Mouse (Mus musculus): Measurements from ENCODE around the gene Sncg. TPM values are rescaled to one million over a fixed set of nuclear protein-coding genes. Genes with fewer than 3 reads are reported as not detected.

Sncg gene
- polyA plus RNA-seq, 1 experiment from 2014 or later: 136 TPM

DNA sequence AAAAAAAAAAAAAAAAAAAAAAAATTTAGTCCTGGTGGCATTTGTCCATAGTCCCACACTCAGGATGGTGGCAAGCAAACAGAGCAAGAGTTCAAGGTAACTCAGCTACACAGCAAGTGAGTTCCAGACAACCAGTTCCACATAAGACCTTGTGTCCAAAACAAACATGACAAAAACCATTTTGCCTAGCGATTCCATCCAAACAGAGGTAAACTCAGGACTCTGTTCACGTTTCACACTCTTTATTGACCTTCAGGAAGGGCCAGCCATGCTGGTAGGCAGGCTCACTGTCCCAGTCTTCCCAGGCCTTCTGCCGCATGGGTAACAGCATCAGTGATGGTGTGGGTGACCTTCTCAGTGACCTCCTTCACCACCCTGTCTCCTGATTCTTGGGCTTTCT is 22.9 kb downstream of the Sncg start:
- no peak overlapping the region for H3K4me2 ChIP-seq (replicated peaks)
- H3K27me3 ChIP-seq: no peaks in the 10 kb centered on the region
- H3K4me3 ChIP-seq: no peak overlapping the region
- H3K4me1 ChIP-seq: no peaks in the 10 kb centered on the region
- no peak overlapping the region for H3K9ac ChIP-seq
- no peaks in the 10 kb centered on the region for H3K9me3 ChIP-seq (replicated peaks)
- H3K27ac ChIP-seq: no peak overlapping the region
- ATAC-seq (ENCODE audit: low FRiP score): no peak
- H3K36me3 ChIP-seq: no peaks in the 10 kb centered on the region
- 58% methylated on average over 3 of the region's 3 CpGs for WGBS

DNA sequence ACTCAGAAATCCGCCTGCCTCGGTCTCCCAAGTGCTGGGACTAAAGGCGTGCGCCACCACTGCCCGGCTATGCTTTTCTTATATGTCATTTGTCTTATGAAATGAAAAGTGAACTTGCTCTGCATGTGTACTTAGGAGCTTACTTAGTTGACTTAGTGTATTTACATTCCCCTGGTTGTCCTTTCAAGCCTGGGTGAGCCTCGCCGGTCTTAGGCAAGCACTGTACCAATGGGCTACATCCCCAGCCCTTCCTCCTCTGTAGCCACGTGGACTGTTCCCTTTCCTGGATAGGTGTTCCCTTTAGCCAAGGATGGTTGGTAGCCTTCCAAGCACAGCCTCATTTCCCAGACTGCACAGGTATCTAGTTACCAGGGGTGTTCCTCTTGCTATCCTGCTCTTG is 25.6 kb downstream of the Sncg start:
- Histone ChIP-seq H3K4me2 (replicated peaks) (no peak overlapping the region), H3K9me3 (replicated peaks) (no peaks in the 10 kb centered on the region), H3K27ac (no peak overlapping the region), H3K36me3 (peaks cover 3% of the 10 kb centered on the region), H3K9ac (no peak overlapping the region), H3K4me3 (no peak overlapping the region), H3K4me1 (no peaks in the 10 kb centered on the region), H3K27me3 (no peaks in the 10 kb centered on the region)
- no peak for ATAC-seq (ENCODE audit: low FRiP score)
- 88% methylated on average over 8 of the region's 8 CpGs for WGBS

GRCm38 (mm10) chr14:34348301-34348700 is 26.3 kb downstream of the Sncg start:
- no peaks in the 10 kb centered on the region for H3K4me1 ChIP-seq
- H3K4me3 ChIP-seq: no peak overlapping the region
- H3K9ac ChIP-seq: no peak overlapping the region
- no peak overlapping the region for H3K4me2 ChIP-seq (replicated peaks)
- WGBS: 85% methylated on average over 7 of the region's 7 CpGs
- no peak for ATAC-seq (ENCODE audit: low FRiP score)
- H3K27me3 ChIP-seq: no peaks in the 10 kb centered on the region
- H3K9me3 ChIP-seq (replicated peaks): no peaks in the 10 kb centered on the region
- H3K27ac ChIP-seq: no peak overlapping the region
- H3K36me3 ChIP-seq: peaks cover 7% of the 10 kb centered on the region

DNA sequence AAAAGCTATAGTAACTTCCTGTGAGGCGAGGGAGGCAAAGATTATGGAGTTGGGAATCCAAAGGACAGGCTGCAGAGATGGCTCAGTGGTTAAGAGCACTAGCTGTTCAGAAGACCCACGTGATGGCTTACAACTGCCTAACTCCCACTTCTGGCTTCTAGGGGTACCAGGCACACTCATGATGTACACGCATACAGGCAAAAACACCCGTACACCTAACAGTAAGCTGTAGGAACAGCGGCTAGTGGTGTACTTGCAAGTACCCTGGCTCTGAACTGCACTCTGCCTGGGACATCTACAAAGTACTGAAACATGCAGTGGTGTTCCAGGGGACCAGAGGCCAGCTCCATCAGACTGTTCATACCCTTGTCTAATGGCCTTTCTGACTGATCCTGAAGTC is 27.5 kb downstream of the Sncg start:
- no peak for ATAC-seq (ENCODE audit: low FRiP score)
- Histone ChIP-seq H3K27ac (no peak overlapping the region), H3K27me3 (no peaks in the 10 kb centered on the region), H3K4me1 (no peaks in the 10 kb centered on the region), H3K36me3 (peaks cover 19% of the 10 kb centered on the region), H3K9me3 (replicated peaks) (no peaks in the 10 kb centered on the region), H3K4me2 (replicated peaks) (no peak overlapping the region), H3K4me3 (no peak overlapping the region), H3K9ac (no peak overlapping the region)
- WGBS: 94% methylated on average over 5 of the region's 5 CpGs

- Histone ChIP-seq H3K4me3 (no peak overlapping the region), H3K27me3 (no peaks in the 10 kb centered on the region), H3K4me1 (no peaks in the 10 kb centered on the region), H3K4me2 (replicated peaks) (no peak overlapping the region), H3K27ac (no peak overlapping the region), H3K36me3 (peaks cover 29% of the 10 kb centered on the region), H3K9ac (no peak overlapping the region), H3K9me3 (replicated peaks) (no peaks in the 10 kb centered on the region)
- peak; percentile 48 for ATAC-seq (ENCODE audit: low FRiP score)
- WGBS: 60% methylated on average over 12 of the region's 12 CpGs
Observed at GRCm38 (mm10) chr14:34345771-34346566, 28.6 kb downstream of the Sncg start.

DNA sequence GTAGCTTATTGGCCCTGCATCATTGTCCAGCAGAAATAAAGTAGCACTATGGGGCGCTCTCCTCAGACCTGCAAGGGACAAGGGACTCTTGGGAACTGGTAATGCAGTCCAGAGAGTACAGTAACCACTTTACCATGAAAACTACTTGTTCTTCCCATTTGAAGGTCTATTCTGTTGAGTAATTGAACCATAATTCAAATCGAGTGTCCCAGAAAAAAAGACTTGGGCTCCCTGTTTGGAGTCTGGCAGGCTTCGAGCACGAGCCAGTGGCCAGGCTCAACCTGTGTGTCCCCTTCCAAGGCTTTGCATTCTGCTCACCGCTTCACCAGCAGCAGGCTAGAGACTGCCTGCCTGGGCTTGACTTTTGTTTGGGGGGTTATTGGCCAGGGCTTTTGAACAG is 30.2 kb downstream of the Sncg start:
- WGBS: 88% methylated on average over 5 of the region's 5 CpGs
- Histone ChIP-seq H3K9ac (no peak overlapping the region), H3K36me3 (peaks cover 42% of the 10 kb centered on the region), H3K27ac (no peak overlapping the region), H3K4me1 (no peaks in the 10 kb centered on the region), H3K9me3 (replicated peaks) (no peaks in the 10 kb centered on the region), H3K4me2 (replicated peaks) (no peak overlapping the region), H3K4me3 (no peak overlapping the region), H3K27me3 (no peaks in the 10 kb centered on the region)
- no peak for ATAC-seq (ENCODE audit: low FRiP score)

DNA sequence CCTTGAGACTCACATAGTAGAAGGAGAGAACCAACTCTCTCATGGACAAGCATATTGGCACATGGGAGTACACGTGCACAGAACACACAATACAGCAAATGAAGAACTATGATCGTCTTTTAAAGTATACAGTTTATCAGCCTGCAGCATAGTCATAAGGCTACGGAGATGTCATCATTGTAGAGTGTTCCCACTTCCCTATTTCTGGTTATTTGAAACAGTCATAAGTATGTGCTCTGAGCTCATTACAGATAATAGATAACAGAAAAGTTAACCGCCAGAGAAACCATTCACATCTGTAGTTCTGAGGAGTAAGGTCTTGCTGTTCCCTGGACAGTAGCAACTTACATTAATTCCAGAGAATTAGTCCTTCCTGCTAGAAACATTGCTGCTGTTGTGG is 31.5 kb downstream of the Sncg start:
- H3K27me3 ChIP-seq: no peaks in the 10 kb centered on the region
- 98% methylated on average over 4 of the region's 4 CpGs for WGBS
- no peaks in the 10 kb centered on the region for H3K9me3 ChIP-seq (replicated peaks)
- no peak overlapping the region for H3K9ac ChIP-seq
- peaks cover 54% of the 10 kb centered on the region for H3K36me3 ChIP-seq
- no peak overlapping the region for H3K4me2 ChIP-seq (replicated peaks)
- no peaks in the 10 kb centered on the region for H3K4me1 ChIP-seq
- no peak overlapping the region for H3K27ac ChIP-seq
- H3K4me3 ChIP-seq: no peak overlapping the region
- no peak for ATAC-seq (ENCODE audit: low FRiP score)

GRCm38 (mm10) chr14:34341993-34342392 is 32.6 kb downstream of the Sncg start:
- Histone ChIP-seq H3K27ac (no peak overlapping the region), H3K4me3 (no peak overlapping the region), H3K4me1 (no peaks in the 10 kb centered on the region), H3K4me2 (replicated peaks) (no peak overlapping the region), H3K27me3 (no peaks in the 10 kb centered on the region), H3K36me3 (peaks cover 64% of the 10 kb centered on the region), H3K9ac (no peak overlapping the region), H3K9me3 (replicated peaks) (no peaks in the 10 kb centered on the region)
- ATAC-seq (ENCODE audit: low FRiP score): no peak
- WGBS: 88% methylated on average over 4 of the region's 4 CpGs

- Histone ChIP-seq H3K36me3 (peaks cover 87% of the 10 kb centered on the region), H3K9ac (no peak overlapping the region), H3K9me3 (replicated peaks) (no peaks in the 10 kb centered on the region), H3K4me3 (no peak overlapping the region), H3K27ac (no peak overlapping the region), H3K4me1 (no peaks in the 10 kb centered on the region), H3K4me2 (replicated peaks) (no peak overlapping the region), H3K27me3 (no peaks in the 10 kb centered on the region)
- 71% methylated on average over 1 of the region's 1 CpGs for WGBS
- ATAC-seq (ENCODE audit: low FRiP score): no peak
Observed at GRCm38 (mm10) chr14:34339446-34339845, 35.1 kb downstream of the Sncg start.

- Histone ChIP-seq H3K4me2 (replicated peaks) (no peak overlapping the region), H3K4me3 (no peak overlapping the region), H3K4me1 (no peaks in the 10 kb centered on the region), H3K9ac (no peak overlapping the region), H3K9me3 (replicated peaks) (no peaks in the 10 kb centered on the region), H3K36me3 (peaks cover 77% of the 10 kb centered on the region), H3K27me3 (no peaks in the 10 kb centered on the region), H3K27ac (no peak overlapping the region)
- WGBS: 93% methylated on average over 5 of the region's 5 CpGs
- ATAC-seq (ENCODE audit: low FRiP score): no peak
Observed at GRCm38 (mm10) chr14:34332476-34332875, 42.1 kb downstream of the Sncg start.

DNA sequence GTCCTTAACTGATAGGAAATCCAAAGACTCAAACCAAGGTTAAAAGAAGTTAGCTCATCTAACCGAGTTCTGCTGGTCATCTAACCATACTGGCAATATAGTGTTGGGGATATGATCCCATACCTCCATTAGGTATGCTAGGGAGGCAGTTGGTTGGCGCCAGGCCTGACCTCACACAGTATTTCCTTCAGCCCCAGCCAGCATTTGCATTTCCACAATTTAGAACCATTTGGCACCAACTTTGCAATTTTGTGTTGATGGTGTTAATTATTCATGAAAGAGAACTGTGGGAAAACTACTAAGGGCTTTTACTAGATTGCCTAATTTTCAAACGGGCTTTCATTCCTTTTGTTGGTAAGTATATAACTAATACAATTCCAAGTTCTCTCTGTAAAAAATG is 42.7 kb downstream of the Sncg start:
- Histone ChIP-seq H3K36me3 (peaks cover 71% of the 10 kb centered on the region), H3K27me3 (no peaks in the 10 kb centered on the region), H3K4me1 (no peaks in the 10 kb centered on the region), H3K27ac (no peak overlapping the region), H3K9ac (no peak overlapping the region), H3K4me3 (no peak overlapping the region), H3K4me2 (replicated peaks) (no peak overlapping the region), H3K9me3 (replicated peaks) (no peaks in the 10 kb centered on the region)
- WGBS: 89% methylated on average over 3 of the region's 3 CpGs
- no peak for ATAC-seq (ENCODE audit: low FRiP score)

GRCm38 (mm10) chr14:34330657-34331158 is 43.9 kb downstream of the Sncg start:
- 92% methylated on average over 9 of the region's 9 CpGs for WGBS
- Histone ChIP-seq H3K9ac (no peak overlapping the region), H3K27ac (no peak overlapping the region), H3K4me2 (replicated peaks) (no peak overlapping the region), H3K4me1 (no peaks in the 10 kb centered on the region), H3K9me3 (replicated peaks) (no peaks in the 10 kb centered on the region), H3K4me3 (no peak overlapping the region), H3K36me3 (peaks cover 64% of the 10 kb centered on the region), H3K27me3 (no peaks in the 10 kb centered on the region)
- no peak for ATAC-seq (ENCODE audit: low FRiP score)

DNA sequence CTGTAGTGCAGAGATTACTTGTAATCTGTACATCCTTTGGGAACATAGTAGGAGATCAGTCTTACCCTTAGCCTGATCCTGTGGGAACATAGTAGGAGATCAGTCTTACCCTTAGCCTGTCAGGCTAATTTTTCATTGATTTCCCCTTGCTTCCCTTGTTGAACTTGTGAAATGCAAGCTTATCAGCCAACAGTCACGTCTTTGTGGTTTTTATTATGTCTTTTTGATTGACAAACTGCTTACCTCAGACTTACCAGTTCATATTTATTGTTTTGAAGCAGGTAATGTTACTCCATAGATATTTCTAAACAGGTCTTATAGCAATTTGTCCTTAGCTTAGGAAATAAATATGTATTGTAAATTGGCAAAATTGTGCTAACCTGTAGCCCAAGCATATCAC is 47.0 kb downstream of the Sncg start:
- Histone ChIP-seq H3K27ac (no peak overlapping the region), H3K4me2 (replicated peaks) (no peak overlapping the region), H3K4me1 (no peaks in the 10 kb centered on the region), H3K9ac (no peak overlapping the region), H3K36me3 (peaks cover 57% of the 10 kb centered on the region), H3K27me3 (no peaks in the 10 kb centered on the region), H3K9me3 (replicated peaks) (no peaks in the 10 kb centered on the region), H3K4me3 (no peak overlapping the region)
- no peak for ATAC-seq (ENCODE audit: low FRiP score)
- WGBS: 90% methylated on average over 1 of the region's 1 CpGs

Data from hindbrain, embryonic 12.5 days (tissue).